In the genomic region with DNA sequence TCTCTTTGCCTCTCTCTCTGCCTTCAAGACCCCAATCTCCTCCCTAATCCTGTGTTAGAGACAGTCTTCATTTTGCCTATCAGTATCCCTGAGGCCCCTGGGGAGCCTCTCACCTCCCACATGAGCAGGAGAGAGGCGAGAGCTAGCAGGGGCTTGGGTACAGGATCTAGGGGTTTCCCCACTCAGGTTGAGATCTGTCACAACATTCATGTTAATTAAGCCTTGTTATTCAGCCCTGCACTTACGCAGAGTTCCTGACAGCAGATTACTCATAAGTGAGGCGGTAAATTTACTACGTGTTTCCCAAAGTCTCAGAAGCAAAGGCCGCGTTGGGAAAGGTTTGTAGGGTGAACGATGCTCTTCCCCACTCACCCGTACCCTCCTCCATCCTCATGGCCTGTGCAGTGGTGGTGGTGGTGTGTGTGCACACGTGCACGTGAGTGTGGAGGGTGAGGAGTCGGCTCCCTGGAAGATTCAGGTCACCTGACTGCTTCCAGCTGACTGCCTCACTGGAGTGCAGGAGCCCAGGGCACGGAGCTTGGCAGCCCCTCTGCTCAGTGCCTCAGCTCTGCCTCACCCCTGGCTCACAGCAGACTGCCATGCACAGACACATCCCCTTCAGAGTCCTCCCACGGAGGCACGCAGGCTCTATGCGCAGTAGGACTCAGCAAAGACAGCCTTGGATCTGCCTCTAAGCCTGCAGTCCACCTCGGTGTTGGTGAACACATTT, we compare ENCODE assay signal across 9 mouse cellular contexts. TPM values are rescaled to one million over a fixed set of nuclear protein-coding genes. Genes with fewer than 3 reads are reported as not detected.
A peak's percentile ranks its signal among the peaks of the same experiment; 100 is the strongest.
DNase-seq lines count a peak whose midpoint lies in the region; ATAC-seq lines count a peak whose summit lies in the region.
"Had no signal": no experiment of that assay in that cellular context is flagged by ENCODE, and none has a peak within 500 bp of the region (broad histone marks: within the 10 kb centered on the region; RNA-seq: fewer than 3 reads in every experiment).

No protein-coding gene starts in this region.

- DNase-seq in frontal cortex, postnatal 36 days (ENCODE audit: low spot score in 2 of 2), result no peak
- DNase-seq in right cerebral cortex, postnatal 10 days (ENCODE audit: low spot score in 2 of 2), result peak; percentile 56 to 72
- no peak for DNase-seq in right cerebral cortex, postnatal 14 days
- DNase-seq in telencephalon, adult 2 months (ENCODE audit: low read depth, low spot score), result peak; percentile 51
- no peak for DNase-seq in embryo, embryonic 11 days
- no peak for DNase-seq in yolk sac, embryonic 10.5 days (ENCODE audit: low spot score)
- DNase-seq: kidney, postnatal 25 days had no signal

- ATAC-seq in frontal cortex, adult (ENCODE audit: low TSS enrichment), result peak; percentile 65
- ATAC-seq in inflammation-experienced regulatory T-cells, adult 6 months, result peak; percentile 89

RNA-seq across cellular contexts. Expression of gene Lrp8, which starts 18.1 kb away (rescaled TPM):
- polyA plus RNA-seq in inflammation-experienced regulatory T-cells, adult 6 months (2017; shearing (Covaris generic)), result 1 to 10 TPM; 1.2 to 1.5 (median 1.2) TPM

RNA-seq across cellular contexts. Expression of gene Magoh, which starts 59.4 kb away (rescaled TPM):
- polyA plus RNA-seq in inflammation-experienced regulatory T-cells, adult 6 months (2017; shearing (Covaris generic)), result 100 to 1,000 TPM; 115 to 162 (median 117) TPM

Comparison
In these comparisons a context has a peak if more than half of its experiments do, and no peak if none do; other contexts are left out.
1. DNase-seq: peak in right cerebral cortex, postnatal 10 days (2 of 2) and telencephalon, adult 2 months (single experiment); none in frontal cortex, postnatal 36 days (0 of 2), right cerebral cortex, postnatal 14 days (single experiment), embryo, embryonic 11 days (single experiment) and yolk sac, embryonic 10.5 days (single experiment).